Mouse (Mus musculus) cerebellum, adult 2 months (tissue): ENCODE results near the gene Mrpl51.

Experiments used
- CTCF ChIP-seq: fragments of 200-500 bp; IDR thresholded peaks from 2 replicates; pipeline ENCODE4 v1.5.1; 2011; ENCODE audit warnings: low read depth, mild to moderate bottlenecking, control low read depth, low read length, moderate library complexity, borderline replicate concordance; ENCODE audit not compliant: insufficient read depth
- POLR2A ChIP-seq: fragments of 200-500 bp; IDR thresholded peaks from 2 replicates; pipeline ENCODE4 v1.6.1; 2011; ENCODE audit warnings: low read length, control low read depth, borderline replicate concordance; ENCODE audit not compliant: insufficient read depth

GRCm38 (mm10) chr6:125160558-125160853 is 31.1 kb upstream of the Mrpl51 start:
- TF ChIP-seq POLR2A: no peak
- no peak for TF ChIP-seq CTCF
